Mouse (Mus musculus) cerebellum, adult 2 months (tissue): ENCODE results near the gene Rnf222.

Experiments
- CTCF ChIP-seq: fragments of 200-500 bp; IDR thresholded peaks from 2 replicates; pipeline ENCODE4 v1.5.1; 2011; ENCODE audit warnings: low read depth, mild to moderate bottlenecking, control low read depth, low read length, moderate library complexity, borderline replicate concordance; ENCODE audit not compliant: insufficient read depth
- POLR2A ChIP-seq: fragments of 200-500 bp; IDR thresholded peaks from 2 replicates; pipeline ENCODE4 v1.6.1; 2011; ENCODE audit warnings: low read length, control low read depth, borderline replicate concordance; ENCODE audit not compliant: insufficient read depth

DNA sequence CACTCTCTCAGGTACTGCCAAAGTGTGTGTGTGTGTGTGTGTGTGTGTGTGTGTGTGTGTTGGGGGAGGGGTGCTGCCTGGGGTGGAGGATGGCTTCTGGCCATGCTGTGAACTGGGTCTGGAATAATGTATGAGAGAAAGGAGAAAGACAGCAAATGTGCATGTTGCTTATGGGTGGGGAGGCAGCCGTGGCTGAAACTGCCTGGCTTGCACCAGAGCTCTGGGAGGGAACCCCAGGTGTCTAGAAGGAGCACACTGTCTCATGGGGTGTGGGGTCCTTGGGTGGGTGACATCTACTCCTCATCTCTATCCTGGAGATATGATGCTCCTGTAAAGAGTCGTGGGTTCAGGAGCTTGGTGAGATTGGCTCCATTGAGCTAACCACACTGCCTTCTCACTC lies 300 bp downstream of the Rnf222 start:
- TF ChIP-seq POLR2A = no peak
- TF ChIP-seq CTCF = no peak
